In genomic region chr14:51095736-51096524, GRCm38 (mm10) we compare ENCODE assay signal across 13 mouse cellular contexts. TPM values are rescaled to one million over a fixed set of nuclear protein-coding genes. Genes with fewer than 3 reads are reported as not detected.
DNase-seq lines count a peak whose midpoint lies in the region; ATAC-seq lines count a peak whose summit lies in the region.
"Had no signal": no experiment of that assay in that cellular context is flagged by ENCODE, and none has a peak within 500 bp of the region (broad histone marks: within the 10 kb centered on the region; RNA-seq: fewer than 3 reads in every experiment).

No protein-coding gene starts in this region.

- H3K9me3 ChIP-seq in hindbrain, embryonic 13.5 days = no peaks in the 10 kb centered on the region
- H3K9me3 ChIP-seq: hindbrain, embryonic 12.5 days; midbrain, embryonic 10.5 days had no signal

- H3K27ac ChIP-seq in hindbrain, embryonic 13.5 days = no peak overlapping the region
- H3K27ac ChIP-seq: hindbrain, embryonic 12.5 days; midbrain, embryonic 10.5 days had no signal

- DNase-seq in urinary bladder, postnatal 14 days (ENCODE audit: low spot score) = peak; percentile 28
- DNase-seq in urinary bladder, postnatal 25 days (ENCODE audit: low spot score) = no peak
- peak; percentile 9 to 32 for DNase-seq in kidney, postnatal 4 days
- peak; percentile 44 for DNase-seq in lung, postnatal 14 days
- no peak for DNase-seq in embryo, embryonic 10 days (ENCODE audit: low spot score)
- DNase-seq: cerebellum, postnatal 36 days had no signal

- 0 out of 2 replicates have a peak, but pooled peaks cover 3% of the 10 kb centered on the region for H3K4me1 ChIP-seq in hindbrain, embryonic 13.5 days (replicated peaks)
- H3K4me1 ChIP-seq: hindbrain, embryonic 12.5 days had no signal

- no peaks in the 10 kb centered on the region for H3K36me3 ChIP-seq in hindbrain, embryonic 13.5 days
- H3K36me3 ChIP-seq: hindbrain, embryonic 12.5 days; midbrain, embryonic 10.5 days had no signal

- H3K9ac ChIP-seq in hindbrain, embryonic 13.5 days = no peak overlapping the region
- H3K9ac ChIP-seq: hindbrain, embryonic 12.5 days had no signal

- WGBS in hindbrain, embryonic 13.5 days = 73% methylated on average over 9 of the region's 9 CpGs

- no peaks in the 10 kb centered on the region for H3K27me3 ChIP-seq in hindbrain, embryonic 13.5 days
- H3K27me3 ChIP-seq: hindbrain, embryonic 12.5 days; Patski had no signal

- H3K4me2 ChIP-seq in hindbrain, embryonic 13.5 days = no peak overlapping the region
- H3K4me2 ChIP-seq: hindbrain, embryonic 12.5 days had no signal

- ATAC-seq in hindbrain, embryonic 13.5 days (ENCODE audit: low FRiP score) = no peak
- no peak for ATAC-seq in activated CD4-positive, CD25-positive, alpha-beta regulatory T cell, adult 4 months
- no peak for ATAC-seq in inflammation-experienced regulatory T-cells, adult 6 months
- ATAC-seq: Patski had no signal

- no peak overlapping the region for H3K4me3 ChIP-seq in hindbrain, embryonic 13.5 days
- H3K4me3 ChIP-seq: erythroblast, embryonic 14.5 days; hindbrain, embryonic 12.5 days; midbrain, embryonic 10.5 days had no signal

RNA-seq across cellular contexts. Expression of gene Ang, which starts 5.0 kb away (rescaled TPM):
- 4.1 and 4.4 TPM in 2 replicates for polyA plus RNA-seq in hindbrain, embryonic 13.5 days (2015; fragmentation: Nextera tagmentation; extraction: Ambion mirVana)
- polyA plus RNA-seq in activated CD4-positive, CD25-positive, alpha-beta regulatory T cell, adult 4 months (2017; shearing (Covaris generic)) = 1 to 10 TPM; 3.7 to 6.6 TPM
- 1 to 10 TPM; 3.2 to 8.4 (median 3.8) TPM for polyA plus RNA-seq in inflammation-experienced regulatory T-cells, adult 6 months (2017; shearing (Covaris generic))
- polyA plus RNA-seq: erythroblast, embryonic 14.5 days had no signal

RNA-seq across cellular contexts. Expression of gene Rnase4, which starts 5.1 kb away (rescaled TPM):
- 15.3 and 17.5 TPM in 2 replicates for polyA plus RNA-seq in hindbrain, embryonic 13.5 days (2015; fragmentation: Nextera tagmentation; extraction: Ambion mirVana)
- polyA plus RNA-seq in activated CD4-positive, CD25-positive, alpha-beta regulatory T cell, adult 4 months (2017; shearing (Covaris generic)) = 10 to 100 TPM; 11.7 to 15.5 TPM
- polyA plus RNA-seq in inflammation-experienced regulatory T-cells, adult 6 months (2017; shearing (Covaris generic)) = 10 to 100 TPM; 10.3 to 27.1 (median 16.7) TPM

RNA-seq across cellular contexts. Expression of gene Eddm3b, which starts 18.3 kb away (rescaled TPM):
- polyA plus RNA-seq in hindbrain, embryonic 13.5 days (2015; fragmentation: Nextera tagmentation; extraction: Ambion mirVana) = not detected in 2 replicates
- not detected for polyA plus RNA-seq in activated CD4-positive, CD25-positive, alpha-beta regulatory T cell, adult 4 months (2017; shearing (Covaris generic))
- not detected for polyA plus RNA-seq in inflammation-experienced regulatory T-cells, adult 6 months (2017; shearing (Covaris generic))
- polyA plus RNA-seq: erythroblast, embryonic 14.5 days; hindbrain, embryonic 12.5 days; Patski had no signal

RNA-seq across cellular contexts. Expression of gene Olfr750, which starts 21.7 kb away (rescaled TPM):
- 0.05 TPM in 1 of 2 replicates, not detected in the other for polyA plus RNA-seq in hindbrain, embryonic 13.5 days (2015; fragmentation: Nextera tagmentation; extraction: Ambion mirVana)
- polyA plus RNA-seq in activated CD4-positive, CD25-positive, alpha-beta regulatory T cell, adult 4 months (2017; shearing (Covaris generic)) = not detected
- under 1 TPM in 1 of 3 experiments, not detected in 2; 0.48 TPM for polyA plus RNA-seq in inflammation-experienced regulatory T-cells, adult 6 months (2017; shearing (Covaris generic))
- polyA plus RNA-seq: erythroblast, embryonic 14.5 days; hindbrain, embryonic 12.5 days; midbrain, embryonic 10.5 days; Patski had no signal

RNA-seq across cellular contexts. Expression of gene Rnase6, which starts 27.8 kb away (rescaled TPM):
- 0.25 and 0.47 TPM in 2 replicates for polyA plus RNA-seq in hindbrain, embryonic 13.5 days (2015; fragmentation: Nextera tagmentation; extraction: Ambion mirVana)
- 1 to 10 TPM; 1.9 to 6.0 TPM for polyA plus RNA-seq in activated CD4-positive, CD25-positive, alpha-beta regulatory T cell, adult 4 months (2017; shearing (Covaris generic))
- polyA plus RNA-seq in inflammation-experienced regulatory T-cells, adult 6 months (2017; shearing (Covaris generic)) = 1 to 10 TPM; 1.4 to 2.7 (median 2.3) TPM
- polyA plus RNA-seq: Patski had no signal

Comparison
In these comparisons a context has a peak if more than half of its experiments do, and no peak if none do; other contexts are left out.
1. DNase-seq: peak in urinary bladder, postnatal 14 days (single experiment), kidney, postnatal 4 days (2 of 2) and lung, postnatal 14 days (single experiment); none in urinary bladder, postnatal 25 days (single experiment) and embryo, embryonic 10 days (single experiment).